Mouse (Mus musculus): ENCODE data around the gene Gm17455. TPM values are rescaled to one million over a fixed set of nuclear protein-coding genes. Genes with fewer than 3 reads are reported as not detected.

The Gm17455 gene
- total RNA-seq, 2 experiments from 2014 or later = not detected

GRCm38 (mm10) chr10:60373937-60374578, 25.5 kb upstream of the Gm17455 start:
- peak; percentile 40 to 56 for DNase-seq

- DNase-seq = no peak
Observed at GRCm38 (mm10) chr10:60376704-60377103, 22.8 kb upstream of the Gm17455 start.

- DNase-seq = no peak
Observed at GRCm38 (mm10) chr10:60379419-60379957, 20.0 kb upstream of the Gm17455 start.

GRCm38 (mm10) chr10:60380229-60380628, 19.3 kb upstream of the Gm17455 start:
- DNase-seq = no peak

- DNase-seq = no peak
Observed at GRCm38 (mm10) chr10:60381142-60381925, 18.2 kb upstream of the Gm17455 start.

GRCm38 (mm10) chr10:60388332-60388731, 11.2 kb upstream of the Gm17455 start:
- DNase-seq = no peak

GRCm38 (mm10) chr10:60389447-60389865, 10.1 kb upstream of the Gm17455 start:
- DNase-seq = no peak

GRCm38 (mm10) chr10:60390177-60390903, 9.2 kb upstream of the Gm17455 start:
- DNase-seq = no peak

- no peak for DNase-seq
Observed at GRCm38 (mm10) chr10:60390904-60391420, 8.6 kb upstream of the Gm17455 start.

- no peak for DNase-seq
Observed at GRCm38 (mm10) chr10:60391661-60392060, 7.9 kb upstream of the Gm17455 start.

- DNase-seq = no peak
Observed at GRCm38 (mm10) chr10:60394936-60395335, 4.6 kb upstream of the Gm17455 start.

- DNase-seq = no peak
Observed at GRCm38 (mm10) chr10:60395605-60396004, 3.9 kb upstream of the Gm17455 start.

GRCm38 (mm10) chr10:60398051-60398814, 1.3 kb upstream of the Gm17455 start:
- DNase-seq = no peak

- no peak for DNase-seq
Observed at GRCm38 (mm10) chr10:60400507-60401295, 1.2 kb downstream of the Gm17455 start.

- DNase-seq = peak in 1 of 2 experiments; percentile 17
Observed at GRCm38 (mm10) chr10:60405460-60406177, 6.1 kb downstream of the Gm17455 start.

GRCm38 (mm10) chr10:60407831-60408230, 8.3 kb downstream of the Gm17455 start:
- DNase-seq = peak; percentile 66

- peak in 1 of 2 experiments; percentile 38 for DNase-seq
Observed at GRCm38 (mm10) chr10:60411794-60412193, 12.3 kb downstream of the Gm17455 start.

GRCm38 (mm10) chr10:60413756-60414155, 14.2 kb downstream of the Gm17455 start:
- DNase-seq = no peak

- DNase-seq = no peak
Observed at GRCm38 (mm10) chr10:60417041-60417440, 17.5 kb downstream of the Gm17455 start.

- DNase-seq = peak; percentile 77 to 83
Observed at GRCm38 (mm10) chr10:60418137-60418536, 18.6 kb downstream of the Gm17455 start.

Measured in adrenal gland, postnatal 36 days (tissue).